ENCODE assay signal across 8 mouse cellular contexts in genomic region chr8:3516450-3517116, GRCm38 (mm10). TPM values are rescaled to one million over a fixed set of nuclear protein-coding genes. Genes with fewer than 3 reads are reported as not detected.
A peak's percentile ranks its signal among the peaks of the same experiment; 100 is the strongest.
DNase-seq lines count a peak whose midpoint lies in the region; ATAC-seq and TF ChIP-seq lines count a peak whose summit lies in the region.

No protein-coding gene starts in this region.

- H3K9ac ChIP-seq in kidney, embryonic 14.5 days (ENCODE audit: low read depth, low read length): peak overlapping the region; percentile 44; the same call in 1 of the 2 replicates
- peak overlapping the region; percentile 44 for H3K9ac ChIP-seq in limb, embryonic 15.5 days

- H3K4me2 ChIP-seq in kidney, embryonic 14.5 days (replicated peaks; ENCODE audit: low read depth, low read length): peak overlapping the region; percentile 96
- peak overlapping the region; percentile 98 for H3K4me2 ChIP-seq in limb, embryonic 15.5 days

- peak; percentile 83 for DNase-seq in 416B (ENCODE audit: low read depth)
- peak; percentile 92 to 94 for DNase-seq in heart, adult 9 months (ENCODE audit: low spot score in 2 of 2)
- DNase-seq in monocyte, adult 2 months (ENCODE audit: low read depth in 1 of 2, low spot score in 2 of 2): peak; percentile 60 to 75
- DNase-seq in spleen, postnatal 36 days (ENCODE audit: low spot score in 2 of 2): peak; percentile 93 to 94

- H3K4me1 ChIP-seq in bone marrow macrophage, adult 2 months (ENCODE audit: control insufficient read depth, insufficient read depth, low read length): peaks cover 3% of the 10 kb centered on the region; the same call in 1 of the 2 replicates
- H3K4me1 ChIP-seq in embryonic fibroblast, embryonic 13.5 days (ENCODE audit: control insufficient read depth, insufficient read depth, low read length): no peaks in the 10 kb centered on the region
- H3K4me1 ChIP-seq in kidney, embryonic 14.5 days (ENCODE audit: control insufficient read depth, insufficient read depth, low read length): 0 out of 2 replicates have a peak, but pooled peaks cover 4% of the 10 kb centered on the region
- peaks cover 17% of the 10 kb centered on the region for H3K4me1 ChIP-seq in limb, embryonic 15.5 days

- 0 out of 2 replicates have a peak, but pooled peaks have one; percentile 5 for TF ChIP-seq CTCF in bone marrow macrophage, adult 2 months (IDR thresholded peaks at IDR 0.05; ENCODE audit: low read depth, low read length)
- TF ChIP-seq CTCF in embryonic fibroblast, embryonic 13.5 days (IDR thresholded peaks at IDR 0.05; ENCODE audit: borderline replicate concordance, insufficient read depth, low read length): no peak

- 3% methylated on average over 36 of the region's 36 CpGs for WGBS in kidney, embryonic 14.5 days
- 2% methylated on average over 36 of the region's 36 CpGs for WGBS in limb, embryonic 15.5 days

- no peaks in the 10 kb centered on the region for H3K27me3 ChIP-seq in kidney, embryonic 14.5 days (ENCODE audit: control insufficient read depth, insufficient read depth, low read length)
- H3K27me3 ChIP-seq in limb, embryonic 15.5 days: no peaks in the 10 kb centered on the region

- H3K9me3 ChIP-seq in kidney, embryonic 14.5 days (ENCODE audit: control insufficient read depth, low read length): no peaks in the 10 kb centered on the region
- no peaks in the 10 kb centered on the region for H3K9me3 ChIP-seq in limb, embryonic 15.5 days

- peak; percentile 84 for ATAC-seq in kidney, embryonic 14.5 days (ENCODE audit: low FRiP score, low TSS enrichment)
- ATAC-seq in limb, embryonic 15.5 days (ENCODE audit: insufficient number of reproducible peaks, low FRiP score, low TSS enrichment, low read depth): peak; percentile 82

- peaks cover 17% of the 10 kb centered on the region; the same call in 1 of the 2 replicates for H3K36me3 ChIP-seq in kidney, embryonic 14.5 days (ENCODE audit: control insufficient read depth, insufficient read depth, low read length)
- peaks cover 31% of the 10 kb centered on the region for H3K36me3 ChIP-seq in limb, embryonic 15.5 days

- TF ChIP-seq POLR2A in bone marrow macrophage, adult 2 months (IDR thresholded peaks at IDR 0.05; ENCODE audit: borderline replicate concordance, low read depth, low read length): no peak
- TF ChIP-seq POLR2A in embryonic fibroblast, embryonic 13.5 days (IDR thresholded peaks at IDR 0.05; ENCODE audit: low read depth, low read length): peak; percentile 50

- H3K27ac ChIP-seq in bone marrow macrophage, adult 2 months (ENCODE audit: insufficient read depth, low read depth, low read length): no peak overlapping the region; the same call in 1 of the 2 replicates
- H3K27ac ChIP-seq in embryonic fibroblast, embryonic 13.5 days (ENCODE audit: insufficient read depth, low read length): no peak overlapping the region
- peak overlapping the region; percentile 39; the same call in 1 of the 2 replicates for H3K27ac ChIP-seq in kidney, embryonic 14.5 days (ENCODE audit: low read depth, low read length)
- H3K27ac ChIP-seq in limb, embryonic 15.5 days: peak overlapping the region; percentile 84

- H3K4me3 ChIP-seq in bone marrow macrophage, adult 2 months (ENCODE audit: insufficient read depth, low read length): peak overlapping the region; percentile 91
- H3K4me3 ChIP-seq in embryonic fibroblast, embryonic 13.5 days (ENCODE audit: insufficient read depth, low read length): peak overlapping the region; percentile 73
- H3K4me3 ChIP-seq in kidney, embryonic 14.5 days (ENCODE audit: low read length): peak overlapping the region; percentile 50
- H3K4me3 ChIP-seq in limb, embryonic 15.5 days: peak overlapping the region; percentile 74

RNA-seq across cellular contexts. Expression of gene Pnpla6, which starts 1.4 kb away (rescaled TPM):
- 36.0 and 39.9 TPM in 2 replicates for polyA plus RNA-seq in bone marrow macrophage, adult 2 months (2012; ENCODE audit: insufficient read depth, insufficient read length, missing spikeins)
- 16.5 and 28.0 TPM in 2 replicates for polyA plus RNA-seq in embryonic fibroblast, embryonic 13.5 days (2011; ENCODE audit: insufficient read length, low read depth, missing spikeins)
- polyA plus RNA-seq in kidney, embryonic 14.5 days (2014; fragmentation: Nextera tagmentation; extraction: Ambion mirVana): 21.0 and 25.6 TPM in 2 replicates
- polyA plus RNA-seq in limb, embryonic 15.5 days (2015; fragmentation: Nextera tagmentation; extraction: Ambion mirVana): 21.8 and 23.5 TPM in 2 replicates

RNA-seq across cellular contexts. Expression of gene Mcoln1, which starts 16.3 kb away (rescaled TPM):
- 112 and 117 TPM in 2 replicates for polyA plus RNA-seq in bone marrow macrophage, adult 2 months (2012; ENCODE audit: insufficient read depth, insufficient read length, missing spikeins)
- polyA plus RNA-seq in embryonic fibroblast, embryonic 13.5 days (2011; ENCODE audit: insufficient read length, low read depth, missing spikeins): 48.1 and 58.9 TPM in 2 replicates
- 29.3 and 39.9 TPM in 2 replicates for polyA plus RNA-seq in kidney, embryonic 14.5 days (2014; fragmentation: Nextera tagmentation; extraction: Ambion mirVana)
- polyA plus RNA-seq in limb, embryonic 15.5 days (2015; fragmentation: Nextera tagmentation; extraction: Ambion mirVana): 50.8 and 53.3 TPM in 2 replicates

RNA-seq across cellular contexts. Expression of gene Zfp358, which starts 23.6 kb away (rescaled TPM):
- 17.1 and 20.8 TPM in 2 replicates for polyA plus RNA-seq in bone marrow macrophage, adult 2 months (2012; ENCODE audit: insufficient read depth, insufficient read length, missing spikeins)
- polyA plus RNA-seq in embryonic fibroblast, embryonic 13.5 days (2011; ENCODE audit: insufficient read length, low read depth, missing spikeins): 27.2 and 28.5 TPM in 2 replicates
- polyA plus RNA-seq in kidney, embryonic 14.5 days (2014; fragmentation: Nextera tagmentation; extraction: Ambion mirVana): 27.9 and 47.9 TPM in 2 replicates
- polyA plus RNA-seq in limb, embryonic 15.5 days (2015; fragmentation: Nextera tagmentation; extraction: Ambion mirVana): 43.7 and 45.9 TPM in 2 replicates

RNA-seq across cellular contexts. Expression of gene Tex45, which starts 45.9 kb away (rescaled TPM):
- polyA plus RNA-seq in bone marrow macrophage, adult 2 months (2012; ENCODE audit: insufficient read depth, insufficient read length, missing spikeins): not detected in 2 replicates
- polyA plus RNA-seq in embryonic fibroblast, embryonic 13.5 days (2011; ENCODE audit: insufficient read length, low read depth, missing spikeins): not detected in 2 replicates
- polyA plus RNA-seq in kidney, embryonic 14.5 days (2014; fragmentation: Nextera tagmentation; extraction: Ambion mirVana): not detected in 2 replicates
- polyA plus RNA-seq in limb, embryonic 15.5 days (2015; fragmentation: Nextera tagmentation; extraction: Ambion mirVana): not detected in 2 replicates

RNA-seq across cellular contexts. Expression of gene Pex11g, which starts 49.1 kb away (rescaled TPM):
- polyA plus RNA-seq in bone marrow macrophage, adult 2 months (2012; ENCODE audit: insufficient read depth, insufficient read length, missing spikeins): 3.1 and 4.5 TPM in 2 replicates
- polyA plus RNA-seq in embryonic fibroblast, embryonic 13.5 days (2011; ENCODE audit: insufficient read length, low read depth, missing spikeins): 3.8 and 5.9 TPM in 2 replicates
- polyA plus RNA-seq in kidney, embryonic 14.5 days (2014; fragmentation: Nextera tagmentation; extraction: Ambion mirVana): 3.7 and 4.4 TPM in 2 replicates
- polyA plus RNA-seq in limb, embryonic 15.5 days (2015; fragmentation: Nextera tagmentation; extraction: Ambion mirVana): 5.6 and 6.2 TPM in 2 replicates

Comparison
In these comparisons a context has a peak if more than half of its experiments do, and no peak if none do; other contexts are left out.
1. H3K27ac ChIP-seq: peak in kidney, embryonic 14.5 days (single experiment) and limb, embryonic 15.5 days (single experiment); none in bone marrow macrophage, adult 2 months (single experiment) and embryonic fibroblast, embryonic 13.5 days (single experiment).
2. Peak in every context shown above with its lines, with median percentiles within 50 percentile points of each other: DNase-seq and H3K4me3 ChIP-seq.